Mouse (Mus musculus): ENCODE measurements around the gene Sag.

Gene Sag

GRCm38 (mm10) chr1:87803576-87803975, at the start of gene Sag:
Gene Sag, plus strand, starts transcription at chr1:87803680.
- no peak for DNase-seq

- DNase-seq = peak; percentile 98
Measured at GRCm38 (mm10) chr1:87755641-87756470, 47.6 kb upstream of the Sag start, which contains the start of gene Atg16l1. Gene Atg16l1, plus strand, starts transcription at chr1:87755870.

GRCm38 (mm10) chr1:87763821-87764220, 39.7 kb upstream of the Sag start:
- DNase-seq = no peak

DNA sequence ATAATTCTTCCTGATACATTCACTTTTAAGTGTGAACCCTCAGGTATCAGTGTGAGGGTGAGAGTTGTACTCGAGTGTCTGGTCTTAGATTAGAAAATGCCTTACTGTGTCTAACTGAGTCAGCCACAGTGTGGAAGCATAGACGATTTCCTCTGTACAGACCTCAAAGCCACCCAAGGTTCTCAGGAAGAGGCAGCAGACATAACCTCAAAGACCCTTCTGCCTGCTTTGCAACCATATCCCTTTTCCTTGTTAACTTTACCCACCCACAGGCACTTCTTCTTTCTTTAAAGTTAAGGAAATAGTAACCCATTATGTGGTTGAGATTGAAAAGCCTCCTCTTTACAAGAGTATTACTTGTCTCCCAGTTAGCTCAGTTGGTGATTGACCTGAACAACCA, 37.7 kb upstream of the Sag start:
- no peak for DNase-seq

DNA sequence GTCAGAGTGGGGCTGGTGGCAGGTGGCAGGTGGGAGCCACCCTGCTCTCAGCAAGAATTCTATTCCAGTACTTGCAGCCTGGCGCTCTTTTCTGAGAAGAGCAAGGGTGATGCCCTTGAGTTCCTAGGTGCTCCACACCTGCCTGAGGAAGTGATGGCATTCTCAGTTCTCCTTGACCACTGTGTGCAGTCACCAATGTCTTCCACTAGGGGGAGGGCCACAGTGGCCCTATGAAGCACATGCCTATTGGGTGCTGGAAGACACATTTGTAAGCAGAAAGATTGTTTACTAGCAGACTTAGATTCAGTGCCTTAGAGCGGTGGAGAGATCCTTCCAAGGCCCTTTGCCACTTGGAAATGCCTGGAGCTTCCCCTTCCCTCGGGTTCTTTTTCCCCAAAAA, 37.2 kb upstream of the Sag start:
- no peak for DNase-seq

DNA sequence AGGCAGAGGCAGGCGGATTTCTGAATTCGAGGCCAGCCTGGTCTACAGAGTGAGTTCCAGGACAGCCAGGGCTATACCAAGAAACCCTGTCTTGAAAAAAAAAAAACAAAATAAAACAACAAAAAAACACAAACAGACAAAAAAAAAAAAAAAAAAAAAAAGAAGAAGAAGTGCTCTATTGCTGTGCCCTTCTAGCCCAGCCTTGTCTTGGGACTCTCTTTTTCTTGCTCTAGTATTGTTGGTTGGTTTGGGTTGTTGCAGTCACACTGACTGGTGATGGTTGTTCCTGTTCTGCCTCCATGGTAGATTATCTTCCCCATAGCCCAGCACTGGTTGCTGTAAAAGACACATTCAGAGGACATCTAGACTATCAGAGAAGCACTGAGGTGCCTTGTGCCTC, 34.2 kb upstream of the Sag start:
- no peak for DNase-seq

DNA sequence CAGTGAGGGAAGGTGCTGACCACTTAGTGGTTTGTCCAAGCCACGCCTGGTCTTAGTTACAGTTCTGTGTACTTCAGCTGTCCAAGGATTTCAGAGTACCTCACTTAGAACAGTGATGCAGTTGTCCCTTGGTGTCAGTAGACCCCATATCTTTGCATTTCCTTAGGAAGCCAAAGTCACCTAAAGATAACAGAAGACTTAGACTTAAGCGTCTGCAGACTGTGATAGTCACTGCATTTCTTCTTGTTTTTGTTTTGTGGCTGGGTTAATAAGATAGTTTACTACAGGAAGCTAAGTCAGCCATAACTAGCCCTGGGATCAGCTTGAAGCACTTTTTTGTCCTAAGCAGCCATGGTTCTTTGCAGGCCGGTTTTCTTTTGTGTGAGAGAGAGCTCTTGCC, 33.0 kb upstream of the Sag start:
- no peak for DNase-seq

- DNase-seq = no peak
Measured at GRCm38 (mm10) chr1:87771724-87772123, 31.8 kb upstream of the Sag start.

DNA sequence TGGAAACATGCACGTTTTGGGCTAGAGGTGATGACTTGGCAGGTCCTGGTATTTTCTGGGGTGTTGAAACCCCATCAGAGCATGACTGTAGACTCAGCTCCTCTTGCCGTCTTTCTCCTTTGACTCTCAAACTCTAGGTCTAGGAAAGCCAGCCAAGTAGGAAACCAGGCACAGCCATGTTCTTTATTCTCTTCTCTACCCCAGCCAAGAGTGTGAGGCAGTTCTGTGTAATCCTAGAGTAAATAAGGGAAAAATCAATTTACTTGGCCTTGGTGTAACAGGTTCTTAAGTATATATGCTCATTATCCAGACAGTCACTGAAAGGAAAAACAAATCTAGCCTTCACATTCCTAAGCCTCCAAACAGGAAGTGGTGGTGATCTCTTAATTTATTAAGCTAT, 30.1 kb upstream of the Sag start:
- DNase-seq = no peak

DNA sequence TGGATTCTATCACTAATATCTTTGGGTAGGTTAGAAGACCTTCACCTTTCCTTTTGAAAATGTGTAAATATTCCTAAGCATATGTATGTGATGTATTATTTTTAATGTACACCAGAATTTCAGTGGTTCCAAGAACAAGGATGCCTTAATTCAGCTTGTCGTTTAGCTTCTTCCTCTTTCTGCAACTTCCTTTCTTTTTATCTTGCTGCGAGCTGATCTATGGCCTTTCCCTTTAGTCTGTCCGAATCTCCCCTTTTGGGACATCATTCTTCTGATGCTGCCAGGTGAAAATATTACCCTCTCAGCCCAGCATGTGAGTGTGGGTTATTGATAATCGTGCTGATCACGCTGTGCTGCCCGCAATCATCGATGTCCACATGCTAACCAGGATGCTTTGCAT, 28.6 kb upstream of the Sag start:
- DNase-seq = no peak

DNA sequence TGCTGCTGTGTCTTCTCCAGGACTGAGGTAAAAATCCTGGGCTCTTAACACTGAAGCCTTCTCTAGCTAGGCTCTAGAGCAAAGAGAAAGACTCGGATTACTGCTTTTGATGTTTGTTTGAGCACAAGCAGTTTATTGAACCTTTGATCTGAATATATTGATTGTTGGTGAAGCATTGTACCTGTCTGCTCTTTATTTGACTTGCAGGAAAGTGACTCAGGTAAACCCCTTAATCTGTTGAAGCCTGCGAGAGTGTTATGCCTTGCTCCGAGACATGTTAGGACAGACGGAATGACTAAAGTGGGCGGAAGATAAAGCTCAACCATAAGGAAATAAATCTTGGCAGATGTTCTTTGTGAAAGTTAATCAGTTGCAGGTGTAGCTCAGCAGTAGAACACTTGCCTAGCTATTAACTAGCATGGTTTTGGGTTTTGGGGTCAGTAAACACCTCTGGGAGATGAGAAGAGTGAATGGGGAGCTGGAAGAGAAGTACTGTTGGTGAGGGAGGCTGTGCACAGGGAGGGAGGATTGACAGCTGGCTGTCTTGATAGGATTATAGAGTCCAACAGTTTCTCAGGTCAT, 24.2 kb upstream of the Sag start:
- no peak for DNase-seq

- DNase-seq = no peak
Measured at GRCm38 (mm10) chr1:87785703-87786102, 17.8 kb upstream of the Sag start.

DNA sequence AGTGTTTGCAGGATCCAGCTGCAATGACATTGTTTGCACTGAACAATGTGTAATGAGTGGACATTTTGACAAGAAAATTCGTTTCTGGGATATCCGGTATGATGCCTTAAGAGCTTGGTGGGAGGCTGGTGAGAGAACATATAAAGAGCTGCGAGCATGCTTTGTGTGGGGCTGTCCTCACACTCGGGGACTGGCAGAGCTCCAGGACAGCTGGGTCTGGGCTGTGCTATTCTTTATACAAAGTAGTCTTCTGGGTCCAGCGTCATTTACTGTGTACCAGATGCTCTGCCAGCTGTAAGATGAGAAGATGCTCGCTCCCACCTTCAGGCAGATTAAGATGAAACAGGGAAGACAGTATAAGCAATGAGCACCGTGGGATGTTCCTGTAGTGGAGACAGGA, 17.2 kb upstream of the Sag start:
- DNase-seq = no peak

DNA sequence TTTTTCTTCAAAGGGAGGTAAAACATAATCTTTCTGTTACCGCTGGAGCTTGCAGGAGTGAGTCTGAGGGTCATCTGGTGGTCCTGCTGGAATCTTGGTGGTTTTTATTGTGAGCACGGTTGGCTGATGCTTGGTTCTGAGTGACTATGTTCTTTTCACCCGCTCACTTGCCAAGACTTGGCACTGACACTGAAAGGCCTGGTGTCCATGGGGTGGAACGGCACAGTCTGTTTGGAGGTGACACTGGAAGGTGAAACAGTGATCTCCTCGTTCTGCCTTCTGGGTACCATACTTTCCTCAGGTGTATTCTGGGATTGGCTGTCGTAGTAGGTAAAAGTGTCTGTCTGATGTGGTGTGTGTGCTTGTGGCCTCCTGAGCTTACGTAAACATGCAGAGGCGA, 13.8 kb upstream of the Sag start:
- DNase-seq = no peak

- DNase-seq = no peak
Measured at GRCm38 (mm10) chr1:87792438-87793137, 10.9 kb upstream of the Sag start.

GRCm38 (mm10) chr1:87793138-87793449, 10.4 kb upstream of the Sag start:
- no peak for DNase-seq

- no peak for DNase-seq
Measured at GRCm38 (mm10) chr1:87797702-87798101, 5.8 kb upstream of the Sag start.

- no peak for DNase-seq
Measured at GRCm38 (mm10) chr1:87798306-87798705, 5.2 kb upstream of the Sag start.

DNA sequence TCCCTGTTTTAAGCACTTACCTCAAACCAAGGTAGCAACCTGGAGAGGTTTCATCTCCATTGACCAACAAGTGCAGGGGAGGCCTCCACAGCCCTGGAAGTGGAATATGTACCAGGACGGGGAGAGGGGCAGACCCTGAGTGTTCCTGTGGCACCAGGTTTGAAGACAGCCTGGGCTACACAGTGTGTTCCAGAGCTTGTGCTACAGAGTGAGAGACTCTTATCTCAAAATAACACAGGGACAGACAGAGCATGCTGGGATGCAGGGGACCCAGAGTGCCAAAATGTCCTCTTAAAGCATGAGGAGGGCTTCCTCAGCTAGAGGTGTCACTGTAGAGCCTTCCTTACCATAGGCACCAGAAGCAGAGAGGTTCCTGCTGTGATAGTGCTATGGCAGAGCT, 4.3 kb downstream of the Sag start:
- no peak for DNase-seq

DNA sequence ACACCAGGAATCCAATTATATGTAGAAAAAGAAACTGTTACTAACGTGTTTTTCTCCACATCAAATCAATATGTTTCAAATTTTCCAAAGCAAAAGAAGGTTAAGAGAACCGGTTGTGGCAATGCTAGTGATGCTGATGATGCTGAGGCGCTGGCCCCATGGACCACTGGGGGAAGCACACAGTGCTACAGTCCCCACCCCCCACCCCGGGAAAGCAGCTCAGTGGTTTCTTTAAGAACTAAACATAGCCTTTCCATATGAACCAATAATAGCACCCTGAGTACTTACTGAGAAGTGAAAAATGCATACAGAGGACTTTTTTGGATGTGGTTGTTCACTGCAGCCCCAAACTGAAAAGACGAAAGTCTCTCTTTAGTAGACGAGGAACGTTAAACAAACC, 7.9 kb downstream of the Sag start:
- DNase-seq = no peak

DNA sequence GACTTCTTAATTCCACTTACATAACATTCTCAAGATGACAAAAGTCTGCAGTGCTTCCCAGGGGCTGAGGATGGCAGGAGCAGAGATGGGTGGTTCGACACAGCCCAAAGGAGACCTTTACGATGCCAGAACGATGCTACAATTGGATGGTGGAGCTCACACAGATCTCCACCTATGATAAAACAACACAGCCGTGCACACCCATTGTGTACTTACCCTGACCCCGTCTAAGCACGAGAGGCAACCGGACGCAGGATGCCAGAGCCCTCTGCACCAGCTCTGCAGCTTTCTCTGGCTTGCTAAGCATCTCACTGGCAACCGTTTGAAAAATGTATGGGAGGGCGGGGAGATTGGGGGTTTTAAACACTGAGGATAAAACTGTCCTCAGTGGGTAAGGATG, 8.6 kb downstream of the Sag start:
- no peak for DNase-seq

DNA sequence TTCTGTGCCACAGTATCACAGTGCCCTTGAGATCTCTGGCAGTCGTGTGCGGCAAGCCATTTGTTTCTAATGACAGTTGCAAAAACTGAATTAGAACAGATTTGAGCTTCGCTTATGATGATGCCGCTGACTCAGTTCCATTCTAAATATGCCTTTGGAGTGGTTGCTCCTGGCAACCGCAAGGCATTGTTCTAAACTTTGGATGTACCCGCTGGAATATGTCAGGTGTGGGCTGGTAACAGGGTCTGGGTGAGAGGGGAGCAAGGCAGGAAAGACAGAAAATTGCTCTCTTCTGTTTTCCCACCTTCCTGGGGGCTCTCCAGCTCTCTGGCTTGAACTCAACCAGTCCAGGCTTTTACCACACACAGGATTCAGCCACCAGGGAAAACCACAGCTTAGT, 9.7 kb downstream of the Sag start:
- DNase-seq = no peak

GRCm38 (mm10) chr1:87813681-87814080, 10.2 kb downstream of the Sag start:
- no peak for DNase-seq

DNA sequence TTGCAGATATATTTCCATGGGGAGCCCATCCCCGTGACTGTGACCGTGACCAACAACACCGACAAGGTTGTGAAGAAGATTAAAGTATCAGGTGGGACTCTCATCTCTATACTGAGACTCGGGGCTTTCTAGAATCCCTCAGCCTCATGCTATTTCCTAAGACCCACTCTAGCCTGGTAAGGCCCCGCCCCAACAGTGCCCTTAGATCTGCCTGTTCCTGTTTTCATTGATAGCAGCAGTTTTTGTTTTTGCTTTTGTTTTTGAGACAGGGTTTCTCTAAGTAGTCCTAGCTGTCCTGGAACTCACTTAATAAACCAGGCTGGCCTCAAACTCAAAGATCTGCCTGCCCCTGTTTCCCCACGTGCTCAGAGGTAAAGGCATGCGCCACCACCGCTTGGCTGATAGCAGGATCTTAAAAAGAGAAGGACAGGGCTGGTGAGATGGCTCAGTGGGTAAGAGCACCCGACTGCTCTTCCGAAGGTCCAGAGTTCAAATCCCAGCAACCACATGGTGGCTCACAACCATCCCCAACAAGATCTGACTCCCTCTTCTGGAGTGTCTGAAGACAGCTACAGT, 21.0 kb downstream of the Sag start:
- no peak for DNase-seq

Measured in embryo, embryonic 11 days (tissue).